Mouse (Mus musculus) cortical plate, adult 2 months (tissue): ENCODE measurements around the gene Sorbs2. TPM values are rescaled to one million over a fixed set of nuclear protein-coding genes. Genes with fewer than 3 reads are reported as not detected.
A peak's percentile ranks its signal among the peaks of the same experiment; 100 is the strongest.

Source experiments
- H3K27ac ChIP-seq: fragments of 200-500 bp; 2 replicates; pipeline ENCODE4 v1.5.1; 2012; ENCODE audit warnings: low read length, control low read depth, inconsistent platforms; ENCODE audit not compliant: insufficient read depth
- H3K4me1 ChIP-seq: fragments of 200-500 bp; 2 replicates; pipeline ENCODE4 v1.6.1; 2011; ENCODE audit warnings: low read length; ENCODE audit not compliant: control insufficient read depth, insufficient read depth
- H3K4me3 ChIP-seq: fragments of 200-500 bp; 2 replicates; pipeline ENCODE4 v1.5.1; 2011; ENCODE audit warnings: mild to moderate bottlenecking, low read length, control low read depth; ENCODE audit not compliant: insufficient read depth
- CTCF ChIP-seq: fragments of 200-500 bp; IDR thresholded peaks from 2 replicates; pipeline ENCODE4 v1.5.1; 2011; ENCODE audit warnings: mild to moderate bottlenecking, control low read depth, low read length; ENCODE audit not compliant: insufficient read depth; ENCODE audit errors: extremely low read depth
- POLR2A ChIP-seq: fragments of 200-500 bp; IDR thresholded peaks from 2 replicates; pipeline ENCODE4 v1.6.1; 2011; ENCODE audit warnings: mild to moderate bottlenecking, low read length, control low read depth; ENCODE audit not compliant: insufficient read depth; ENCODE audit errors: extremely low read depth
- polyA plus RNA-seq: library from polyadenylated mRNA; depleted of rRNA; stranded (reverse); fragments of >200 nt; gene quantifications from 2 replicates; pipeline ENCODE4 v1.2.3, GENCODE M21; 2012

Gene Sorbs2
- polyA plus RNA-seq, 1 experiment, result 136 TPM

GRCm38 (mm10) chr8:45629066-45629430 is 121.5 kb downstream of the Sorbs2 start:
- H3K27ac ChIP-seq, result 0 out of 2 replicates have a peak overlapping the region, but pooled peaks have one; percentile 48
- TF ChIP-seq POLR2A (no peak), CTCF (no peak)

DNA sequence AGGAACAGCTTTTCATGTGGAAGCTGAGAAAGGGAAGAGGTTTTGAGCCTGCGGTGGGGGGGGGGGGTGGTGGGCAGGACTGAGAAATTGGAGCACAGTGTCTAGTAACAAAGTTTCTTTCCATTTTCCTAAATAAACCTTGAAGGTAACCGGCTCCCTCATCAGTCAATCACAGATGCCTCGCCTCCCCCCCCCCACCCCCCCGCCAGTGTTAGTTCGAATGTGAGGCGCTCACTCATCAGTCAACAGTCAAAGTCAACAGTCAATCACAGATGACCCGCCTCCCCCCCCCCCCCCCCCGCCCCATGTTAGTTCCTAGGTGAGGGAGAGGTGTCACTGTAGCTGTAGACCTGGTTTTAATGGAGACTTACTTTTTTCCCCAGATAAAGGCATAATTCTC is 123.4 kb downstream of the Sorbs2 start:
- TF ChIP-seq POLR2A, result no peak
- TF ChIP-seq CTCF, result no peak
- Histone ChIP-seq H3K27ac (no peak overlapping the region), H3K4me3 (no peak overlapping the region; the same call in 1 of the 2 replicates), H3K4me1 (peaks cover 7% of the 10 kb centered on the region; the same call in 1 of the 2 replicates)

More at GRCm38 (mm10) chr8:45629066-45629430, 121.5 kb downstream of the Sorbs2 start:
- H3K4me1 ChIP-seq, result peaks cover 4% of the 10 kb centered on the region; the same call in 1 of the 2 replicates
- H3K4me3 ChIP-seq, result peak overlapping the region; percentile 80

- no peak overlapping the region for H3K27ac ChIP-seq
- no peak for TF ChIP-seq POLR2A
- TF ChIP-seq CTCF, result no peak
- H3K4me3 ChIP-seq, result peak overlapping the region; percentile 15; the same call in 1 of the 2 replicates
- H3K4me1 ChIP-seq, result peaks cover 7% of the 10 kb centered on the region; the same call in 1 of the 2 replicates
Measured at GRCm38 (mm10) chr8:45635155-45635554, 127.6 kb downstream of the Sorbs2 start.

- H3K4me1 ChIP-seq, result peaks cover 9% of the 10 kb centered on the region; the same call in 1 of the 2 replicates
- H3K4me3 ChIP-seq, result no peak overlapping the region
- no peak overlapping the region for H3K27ac ChIP-seq
- no peak for TF ChIP-seq POLR2A
- no peak for TF ChIP-seq CTCF
Measured at GRCm38 (mm10) chr8:45637745-45638144, 130.2 kb downstream of the Sorbs2 start.

DNA sequence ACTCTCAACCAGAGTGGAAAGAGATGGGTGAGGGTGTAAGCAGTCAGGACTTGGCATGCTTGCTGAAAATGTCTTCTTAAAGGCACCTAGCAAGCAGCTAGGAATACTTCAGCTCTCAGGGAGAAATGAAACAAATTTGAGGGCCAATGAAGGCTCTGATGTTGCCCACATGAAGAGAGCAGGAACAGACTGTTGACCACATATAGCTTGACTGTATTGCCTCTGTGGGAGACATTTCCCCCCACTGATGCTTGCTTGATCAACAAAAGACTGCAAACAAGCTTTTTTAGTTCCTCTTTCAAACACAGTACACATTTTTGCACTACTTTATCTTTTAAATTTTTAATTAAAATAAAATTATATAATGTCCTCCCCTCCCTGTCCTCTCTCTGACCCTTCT is 131.9 kb downstream of the Sorbs2 start:
- peaks cover 5% of the 10 kb centered on the region; the same call in 1 of the 2 replicates for H3K4me1 ChIP-seq
- no peak for TF ChIP-seq POLR2A
- TF ChIP-seq CTCF, result no peak
- no peak overlapping the region for H3K27ac ChIP-seq

GRCm38 (mm10) chr8:45644651-45645050 is 137.1 kb downstream of the Sorbs2 start:
- Histone ChIP-seq H3K4me3 (no peak overlapping the region), H3K27ac (no peak overlapping the region), H3K4me1 (peaks cover 2% of the 10 kb centered on the region; the same call in 1 of the 2 replicates)
- TF ChIP-seq CTCF, result no peak
- TF ChIP-seq POLR2A, result no peak

More for the DNA sequence above, 131.9 kb downstream of the Sorbs2 start:
- no peak overlapping the region for H3K4me3 ChIP-seq

DNA sequence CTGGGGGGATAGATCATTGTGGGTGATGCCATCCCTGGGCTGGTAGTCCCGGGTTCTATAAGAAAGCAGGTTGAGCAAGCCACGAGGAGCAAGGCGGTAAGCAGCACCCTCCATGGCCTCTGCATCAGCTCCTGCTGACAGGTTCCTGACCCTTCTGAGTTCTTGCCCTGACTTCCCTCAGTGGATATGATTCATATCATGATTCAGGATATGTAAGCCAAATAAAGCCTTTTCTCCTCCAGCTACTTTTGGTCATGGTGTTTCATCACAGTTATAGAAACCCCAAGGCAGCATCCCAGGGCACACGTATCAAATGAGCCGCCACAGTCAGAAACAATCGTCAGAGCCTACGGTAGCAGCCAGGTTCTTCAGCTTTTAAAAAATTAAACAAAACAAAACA is 141.5 kb downstream of the Sorbs2 start:
- Histone ChIP-seq H3K4me1 (peaks cover 1% of the 10 kb centered on the region; the same call in 1 of the 2 replicates), H3K4me3 (no peak overlapping the region), H3K27ac (no peak overlapping the region)
- TF ChIP-seq POLR2A (no peak), CTCF (no peak)

DNA sequence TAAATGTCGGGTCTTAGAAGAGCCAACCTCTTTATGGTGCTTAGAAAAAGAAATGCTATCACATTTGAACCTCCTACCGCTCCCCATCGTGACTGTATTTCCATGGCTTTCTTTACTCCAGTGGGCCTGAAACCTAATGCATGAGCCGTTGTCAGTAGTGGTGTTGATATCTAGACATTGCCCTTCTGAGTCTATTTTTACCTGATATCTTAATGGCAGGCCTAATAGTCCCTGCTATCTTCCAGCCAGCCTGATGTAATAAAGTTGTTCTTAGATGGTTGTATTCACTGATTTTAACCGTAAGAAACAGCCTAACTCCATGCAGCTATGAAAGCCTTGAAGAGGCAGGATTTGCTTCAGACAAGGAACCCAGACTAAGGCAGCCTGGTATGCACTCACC is 142.4 kb downstream of the Sorbs2 start:
- Histone ChIP-seq H3K27ac (peak overlapping the region; percentile 59), H3K4me3 (no peak overlapping the region)

GRCm38 (mm10) chr8:45658021-45658420 is 150.4 kb downstream of the Sorbs2 start:
- Histone ChIP-seq H3K4me1 (peaks cover 2% of the 10 kb centered on the region), H3K27ac (0 out of 2 replicates have a peak overlapping the region, but pooled peaks have one; percentile 69), H3K4me3 (0 out of 2 replicates have a peak overlapping the region, but pooled peaks have one; percentile 17)
- TF ChIP-seq POLR2A, result no peak

More for the DNA sequence above, 142.4 kb downstream of the Sorbs2 start:
- H3K4me1 ChIP-seq, result peaks cover 1% of the 10 kb centered on the region; the same call in 1 of the 2 replicates
- TF ChIP-seq CTCF (no peak), POLR2A (no peak)
